Mouse (Mus musculus) cortical plate, adult 2 months (tissue): ENCODE results near the gene Gata2.

Source experiments
- CTCF ChIP-seq: fragments of 200-500 bp; IDR thresholded peaks from 2 replicates; pipeline ENCODE4 v1.5.1; 2011; ENCODE audit warnings: mild to moderate bottlenecking, control low read depth, low read length; ENCODE audit not compliant: insufficient read depth; ENCODE audit errors: extremely low read depth
- POLR2A ChIP-seq: fragments of 200-500 bp; IDR thresholded peaks from 2 replicates; pipeline ENCODE4 v1.6.1; 2011; ENCODE audit warnings: mild to moderate bottlenecking, low read length, control low read depth; ENCODE audit not compliant: insufficient read depth; ENCODE audit errors: extremely low read depth

- TF ChIP-seq CTCF (no peak), POLR2A (no peak)
These were observed 10.2 kb downstream of the Gata2 start for GRCm38 (mm10) chr6:88203791-88204405.
